Mouse (Mus musculus): ENCODE measurements at regions not wholly inside any gene's neighbourhood (a gene's known extent, or its start where the extent isn't known, plus 50 kb on each side); places are given as distances from the start of the nearest gene placed in this dataset.
A peak's percentile ranks its signal among the peaks of the same experiment; 100 is the strongest.

GRCm38 (mm10) chr2:51073040-51073594 is 75.8 kb downstream of the Rnd3 start:
- DNase-seq (ENCODE audit: low spot score) = no peak

GRCm38 (mm10) chr2:51072346-51072885 is 76.5 kb downstream of the Rnd3 start:
- DNase-seq (ENCODE audit: low spot score) = no peak

- DNase-seq (ENCODE audit: low spot score) = no peak
Observed at GRCm38 (mm10) chr2:51070902-51071301, 78.0 kb downstream of the Rnd3 start.

GRCm38 (mm10) chr2:51066423-51066831 is 82.5 kb downstream of the Rnd3 start:
- peak; percentile 80 for DNase-seq (ENCODE audit: low spot score)

- DNase-seq (ENCODE audit: low spot score) = peak; percentile 27
Observed at GRCm38 (mm10) chr2:51065821-51066220, 83.1 kb downstream of the Rnd3 start.

GRCm38 (mm10) chr2:51064821-51065220 is 84.1 kb downstream of the Rnd3 start:
- DNase-seq (ENCODE audit: low spot score) = no peak

- DNase-seq (ENCODE audit: low spot score) = no peak
Observed at GRCm38 (mm10) chr2:51062049-51062448, 86.9 kb downstream of the Rnd3 start.

GRCm38 (mm10) chr2:51058158-51058557 is 90.8 kb downstream of the Rnd3 start:
- DNase-seq (ENCODE audit: low spot score) = no peak

GRCm38 (mm10) chr2:51056141-51056731 is 92.7 kb downstream of the Rnd3 start:
- peak; percentile 75 for DNase-seq (ENCODE audit: low spot score)

GRCm38 (mm10) chr2:51055339-51055738 is 93.6 kb downstream of the Rnd3 start:
- DNase-seq (ENCODE audit: low spot score) = no peak

- DNase-seq (ENCODE audit: low spot score) = no peak
Observed at GRCm38 (mm10) chr2:51049834-51050170, 99.1 kb downstream of the Rnd3 start.

- no peak for DNase-seq (ENCODE audit: low spot score)
Observed at GRCm38 (mm10) chr2:51049101-51049833, 99.6 kb downstream of the Rnd3 start.

- DNase-seq (ENCODE audit: low spot score) = no peak
Observed at GRCm38 (mm10) chr2:51047520-51047919, 101.4 kb downstream of the Rnd3 start.

- DNase-seq (ENCODE audit: low spot score) = no peak
Observed at GRCm38 (mm10) chr2:51045626-51046025, 103.3 kb downstream of the Rnd3 start.

- DNase-seq (ENCODE audit: low spot score) = no peak
Observed at GRCm38 (mm10) chr2:51041101-51041500, 107.8 kb downstream of the Rnd3 start.

GRCm38 (mm10) chr2:51038685-51039084 is 110.2 kb downstream of the Rnd3 start:
- DNase-seq (ENCODE audit: low spot score) = no peak

- no peak for DNase-seq (ENCODE audit: low spot score)
Observed at GRCm38 (mm10) chr2:51036995-51037394, 111.9 kb downstream of the Rnd3 start.

GRCm38 (mm10) chr2:51036190-51036755 is 112.6 kb downstream of the Rnd3 start:
- DNase-seq (ENCODE audit: low spot score) = no peak

GRCm38 (mm10) chr2:51033881-51034280 is 115.0 kb downstream of the Rnd3 start:
- DNase-seq (ENCODE audit: low spot score) = no peak

GRCm38 (mm10) chr2:51022479-51022878 is 126.4 kb downstream of the Rnd3 start:
- DNase-seq (ENCODE audit: low spot score) = no peak

- DNase-seq (ENCODE audit: low spot score) = no peak
Observed at GRCm38 (mm10) chr2:51016129-51016402, 132.8 kb downstream of the Rnd3 start.

- peak; percentile 42 for DNase-seq (ENCODE audit: low spot score)
Observed at GRCm38 (mm10) chr2:51015360-51016128, 133.4 kb downstream of the Rnd3 start.
